Mouse (Mus musculus) midbrain, embryonic 14.5 days (tissue): ENCODE measurements at regions not wholly inside any gene's neighbourhood (a gene's known extent, or its start where the extent isn't known, plus 50 kb on each side); places are given as distances from the start of the nearest gene placed in this dataset.

Experiments
- ATAC-seq: fragments of 200-750 bp; cut with Nextera tagmentation; 2 replicates; pipeline ENCODE4 v1.8.0; 2017; ENCODE audit warnings: moderate number of reproducible peaks, moderate library complexity; ENCODE audit not compliant: low FRiP score, low TSS enrichment
- DNase-seq: peaks from one replicate; pipeline ENCODE4 v3.0.0-alpha.2; 2015
- H3K27ac ChIP-seq: fragments of 300-500 bp; sonication (generic); replicated peaks from 2 replicates; pipeline ENCODE4 v1.5.1; 2014; ENCODE audit warnings: mild to moderate bottlenecking, low read depth, low read length, moderate library complexity
- H3K27me3 ChIP-seq: fragments of 300-500 bp; sonication (generic); 2 replicates; pipeline ENCODE4 v1.6.1; 2014; ENCODE audit warnings: low read length, control low read depth, mixed read lengths; ENCODE audit not compliant: control insufficient read depth, insufficient read depth
- H3K36me3 ChIP-seq: fragments of 300-500 bp; sonication (generic); 2 replicates; pipeline ENCODE4 v1.6.1; 2014; ENCODE audit warnings: low read length, control low read depth; ENCODE audit not compliant: control insufficient read depth, insufficient read depth
- H3K4me1 ChIP-seq: fragments of 300-500 bp; sonication (generic); 2 replicates; pipeline ENCODE4 v1.6.1; 2014; ENCODE audit warnings: mild to moderate bottlenecking, antibody characterized with exemption, low read length, control low read depth; ENCODE audit not compliant: control insufficient read depth, insufficient read depth
- H3K4me2 ChIP-seq: fragments of 300-500 bp; sonication (generic); 2 replicates; pipeline ENCODE4 v1.6.1; 2014; ENCODE audit warnings: mild to moderate bottlenecking, low read length, moderate library complexity
- H3K4me3 ChIP-seq: fragments of 300-500 bp; sonication (generic); replicated peaks from 2 replicates; pipeline ENCODE4 v1.5.1; 2014; ENCODE audit warnings: low read depth, low read length
- H3K9ac ChIP-seq: fragments of 300-500 bp; sonication (generic); replicated peaks from 2 replicates; pipeline ENCODE4 v1.6.1; 2014; ENCODE audit warnings: mild to moderate bottlenecking, low read length, moderate library complexity
- H3K9me3 ChIP-seq: fragments of 300-500 bp; sonication (generic); 2 replicates; pipeline ENCODE4 v1.6.1; 2016; ENCODE audit warnings: low read length, control low read depth, mixed read lengths; ENCODE audit not compliant: control insufficient read depth
- WGBS: fragments of 180-500 bp; shearing (Covaris S2); extraction: QIAGEN DNeasy Blood & Tissue Kit; methylation state at CpG from one replicate; pipeline ENCODE4 v1.1.7; 2014; 5-methylcytosine and 5-hydroxymethylcytosine counted together

DNA sequence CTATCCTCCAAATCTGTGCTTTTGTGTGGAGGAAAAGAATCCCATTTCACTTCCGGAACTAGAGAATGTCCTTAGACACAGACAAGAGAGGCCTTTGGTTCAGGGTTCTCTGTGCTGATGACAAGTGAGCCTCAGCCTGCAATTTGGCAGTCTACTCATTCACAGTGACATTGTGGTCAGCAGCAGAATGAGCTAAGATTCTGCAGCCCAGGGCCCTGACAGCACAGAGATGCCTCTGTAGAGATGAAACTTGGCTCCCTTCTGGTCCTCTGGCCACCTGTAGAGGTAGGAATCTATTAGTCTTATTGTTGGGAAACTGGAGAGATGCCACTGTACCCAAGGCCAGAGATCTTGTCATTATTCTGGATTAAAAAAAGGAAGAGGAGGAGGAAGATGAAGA is 73.8 kb upstream of the Peli2 start:
- no peak for ATAC-seq
- H3K9me3 ChIP-seq: no peaks in the 10 kb centered on the region
- no peak overlapping the region for H3K4me3 ChIP-seq
- H3K4me1 ChIP-seq: no peaks in the 10 kb centered on the region
- no peak for DNase-seq
- H3K27me3 ChIP-seq: no peaks in the 10 kb centered on the region
- H3K9ac ChIP-seq: no peak overlapping the region
- H3K36me3 ChIP-seq: no peaks in the 10 kb centered on the region
- 95% methylated on average over 1 of the region's 1 CpGs for WGBS
- no peak overlapping the region for H3K27ac ChIP-seq
- no peak overlapping the region for H3K4me2 ChIP-seq

- Histone ChIP-seq H3K27me3 (no peaks in the 10 kb centered on the region), H3K4me3 (no peak overlapping the region), H3K27ac (no peak overlapping the region), H3K9me3 (no peaks in the 10 kb centered on the region), H3K4me2 (no peak overlapping the region), H3K9ac (no peak overlapping the region), H3K36me3 (no peaks in the 10 kb centered on the region), H3K4me1 (no peaks in the 10 kb centered on the region)
- DNase-seq (no peak), ATAC-seq (no peak)
- WGBS: 84% methylated on average over 5 of the region's 5 CpGs
These were observed 70.7 kb upstream of the Peli2 start for GRCm38 (mm10) chr14:48049698-48050459.

DNA sequence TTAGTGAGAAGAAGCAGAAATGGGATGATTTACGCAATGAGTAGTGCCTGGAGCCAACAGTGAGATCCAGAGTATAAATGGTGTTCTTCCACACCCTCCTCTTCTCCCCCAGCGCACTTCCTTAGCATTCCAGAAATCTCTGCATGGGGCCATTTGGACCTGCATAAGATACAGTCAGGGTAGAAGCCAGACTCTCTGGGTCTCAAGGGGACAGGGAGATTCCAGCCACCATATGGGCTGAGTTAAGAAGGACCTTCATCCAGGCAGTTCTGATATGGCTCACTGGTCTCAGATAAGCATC is 70.2 kb upstream of the Peli2 start:
- Histone ChIP-seq H3K9me3 (no peaks in the 10 kb centered on the region), H3K4me2 (no peak overlapping the region), H3K4me1 (no peaks in the 10 kb centered on the region), H3K27me3 (no peaks in the 10 kb centered on the region), H3K36me3 (no peaks in the 10 kb centered on the region), H3K9ac (no peak overlapping the region), H3K4me3 (no peak overlapping the region), H3K27ac (no peak overlapping the region)
- DNase-seq (no peak), ATAC-seq (no peak)
- 99% methylated on average over 2 of the region's 2 CpGs for WGBS

- Histone ChIP-seq H3K4me3 (no peak overlapping the region), H3K4me2 (no peak overlapping the region), H3K36me3 (no peaks in the 10 kb centered on the region), H3K27me3 (no peaks in the 10 kb centered on the region), H3K4me1 (no peaks in the 10 kb centered on the region), H3K27ac (no peak overlapping the region), H3K9ac (no peak overlapping the region), H3K9me3 (no peaks in the 10 kb centered on the region)
- 38% methylated on average over 3 of the region's 3 CpGs for WGBS
- DNase-seq (no peak), ATAC-seq (no peak)
These were observed 68.7 kb upstream of the Peli2 start for GRCm38 (mm10) chr14:48051971-48052370.

DNA sequence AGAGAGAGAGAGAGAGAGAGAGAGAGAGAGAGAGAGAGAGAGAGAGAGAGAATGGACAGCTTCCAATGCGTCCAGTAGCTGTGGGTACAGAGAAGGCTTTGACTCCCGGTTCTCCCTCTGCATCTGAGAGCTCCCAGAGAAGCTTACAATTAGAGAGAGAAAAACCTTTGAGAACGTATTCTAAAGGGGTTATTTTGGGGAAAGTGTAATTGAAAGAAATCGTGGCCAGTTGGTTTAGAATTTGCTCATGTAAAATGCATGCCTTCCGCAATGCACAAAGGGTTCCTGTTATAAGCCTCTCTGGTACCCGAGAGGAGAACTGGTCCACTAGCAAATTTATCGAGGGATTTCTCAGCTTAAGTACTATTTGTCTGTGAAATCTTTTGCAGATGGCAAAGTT is 68.2 kb upstream of the Peli2 start:
- H3K36me3 ChIP-seq: no peaks in the 10 kb centered on the region
- H3K9ac ChIP-seq: no peak overlapping the region
- H3K4me2 ChIP-seq: no peak overlapping the region
- no peaks in the 10 kb centered on the region for H3K27me3 ChIP-seq
- H3K4me1 ChIP-seq: no peaks in the 10 kb centered on the region
- no peak overlapping the region for H3K4me3 ChIP-seq
- ATAC-seq: no peak
- peak; percentile 46 for DNase-seq
- no peak overlapping the region for H3K27ac ChIP-seq
- WGBS: 23% methylated on average over 7 of the region's 7 CpGs
- no peaks in the 10 kb centered on the region for H3K9me3 ChIP-seq

DNA sequence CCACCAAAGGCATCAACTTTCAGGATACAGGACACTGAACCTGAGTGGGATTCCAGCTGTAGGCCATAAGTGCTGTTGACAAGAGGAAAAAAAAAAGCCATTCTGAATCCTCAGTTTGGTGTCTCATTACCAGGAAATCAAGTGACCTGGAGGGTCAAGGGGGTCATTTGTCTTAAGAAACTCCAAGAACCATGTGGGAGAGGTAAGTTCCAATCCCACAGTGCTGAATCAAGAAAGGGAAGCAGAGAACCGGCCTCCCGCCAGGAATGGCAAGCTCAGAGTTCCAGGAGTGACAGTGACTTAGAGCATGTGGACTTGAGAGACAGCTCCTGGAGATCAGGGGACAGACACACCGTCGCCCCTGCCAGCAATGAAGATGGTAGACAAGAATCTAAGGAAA is 67.5 kb upstream of the Peli2 start:
- WGBS: 87% methylated on average over 4 of the region's 4 CpGs
- no peaks in the 10 kb centered on the region for H3K36me3 ChIP-seq
- no peaks in the 10 kb centered on the region for H3K4me1 ChIP-seq
- no peak overlapping the region for H3K27ac ChIP-seq
- no peak overlapping the region for H3K4me3 ChIP-seq
- H3K4me2 ChIP-seq: no peak overlapping the region
- ATAC-seq: no peak
- H3K27me3 ChIP-seq: no peaks in the 10 kb centered on the region
- no peak overlapping the region for H3K9ac ChIP-seq
- H3K9me3 ChIP-seq: no peaks in the 10 kb centered on the region
- no peak for DNase-seq

GRCm38 (mm10) chr14:48054719-48055118 is 65.9 kb upstream of the Peli2 start:
- Histone ChIP-seq H3K9me3 (no peaks in the 10 kb centered on the region), H3K4me2 (no peak overlapping the region), H3K27me3 (no peaks in the 10 kb centered on the region), H3K4me1 (no peaks in the 10 kb centered on the region), H3K9ac (no peak overlapping the region), H3K4me3 (no peak overlapping the region), H3K36me3 (no peaks in the 10 kb centered on the region), H3K27ac (no peak overlapping the region)
- no peak for ATAC-seq
- WGBS: 67% methylated on average over 3 of the region's 3 CpGs
- no peak for DNase-seq

- H3K27ac ChIP-seq: no peak overlapping the region
- H3K4me3 ChIP-seq: no peak overlapping the region
- DNase-seq (no peak), ATAC-seq (no peak)
- no peak overlapping the region for H3K4me2 ChIP-seq
- no peak overlapping the region for H3K9ac ChIP-seq
- 89% methylated on average over 2 of the region's 2 CpGs for WGBS
- no peaks in the 10 kb centered on the region for H3K4me1 ChIP-seq
- no peaks in the 10 kb centered on the region for H3K36me3 ChIP-seq
- no peaks in the 10 kb centered on the region for H3K27me3 ChIP-seq
- H3K9me3 ChIP-seq: no peaks in the 10 kb centered on the region
These were observed 64.8 kb upstream of the Peli2 start for GRCm38 (mm10) chr14:48055861-48056260.

DNA sequence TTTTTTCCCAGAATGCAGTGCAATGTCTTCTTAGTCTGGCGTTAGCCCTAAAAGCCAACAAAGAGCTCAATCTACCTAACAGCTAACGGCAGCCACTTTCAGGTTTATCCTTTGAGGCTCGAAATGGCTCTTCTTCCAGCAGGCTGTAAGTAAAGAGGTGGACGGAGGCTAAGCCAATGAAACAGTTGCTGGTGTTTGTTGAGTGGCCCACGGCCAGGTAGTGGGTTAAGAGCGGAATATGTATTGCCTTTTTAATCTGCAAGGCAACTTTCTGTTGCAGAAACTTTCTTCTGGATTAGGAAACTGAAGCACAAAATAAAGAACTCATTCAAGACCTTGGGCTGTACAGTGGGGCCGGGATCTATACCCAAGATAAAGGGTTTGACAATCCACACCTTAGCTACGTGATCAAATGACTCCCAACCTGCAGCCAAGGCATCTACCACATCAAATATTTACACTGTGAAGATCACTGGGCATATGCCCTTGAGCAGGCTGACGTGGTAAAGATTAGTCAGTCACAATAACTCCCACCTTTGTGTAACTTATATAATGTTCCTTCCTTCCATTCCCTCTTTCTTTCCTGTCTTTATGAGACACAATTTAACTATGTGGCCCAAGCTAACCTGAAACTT is 62.3 kb upstream of the Peli2 start:
- H3K36me3 ChIP-seq: no peaks in the 10 kb centered on the region
- no peak for DNase-seq
- no peak for ATAC-seq
- H3K9ac ChIP-seq: no peak overlapping the region
- 91% methylated on average over 9 of the region's 9 CpGs for WGBS
- no peaks in the 10 kb centered on the region for H3K9me3 ChIP-seq
- no peaks in the 10 kb centered on the region for H3K27me3 ChIP-seq
- no peaks in the 10 kb centered on the region for H3K4me1 ChIP-seq
- H3K4me3 ChIP-seq: no peak overlapping the region
- H3K4me2 ChIP-seq: no peak overlapping the region
- H3K27ac ChIP-seq: no peak overlapping the region
